Comparison of ENCODE assay signal across 15 mouse cellular contexts in genomic region chr5:123080041-123080440, GRCm38 (mm10). TPM values are rescaled to one million over a fixed set of nuclear protein-coding genes. Genes with fewer than 3 reads are reported as not detected.
DNase-seq lines count a peak whose midpoint lies in the region; ATAC-seq and TF ChIP-seq lines count a peak whose summit lies in the region.
"Had no signal": no experiment of that assay in that cellular context is flagged by ENCODE, and none has a peak within 500 bp of the region (broad histone marks: within the 10 kb centered on the region; RNA-seq: fewer than 3 reads in every experiment).

No protein-coding gene starts in this region.

- no peaks in the 10 kb centered on the region for H3K27me3 ChIP-seq in heart, adult 2 months (ENCODE audit: control insufficient read depth, insufficient read depth, low read length)
- no peaks in the 10 kb centered on the region for H3K27me3 ChIP-seq in heart, embryonic 10.5 days (ENCODE audit: insufficient read depth, poor library complexity, severe bottlenecking)
- no peaks in the 10 kb centered on the region for H3K27me3 ChIP-seq in megakaryocyte, embryonic 14.5 days (replicated peaks)
- H3K27me3 ChIP-seq in kidney, postnatal 0 days (ENCODE audit: insufficient read depth, low read length): no peaks in the 10 kb centered on the region
- H3K27me3 ChIP-seq: CH12.LX had no signal

- TF ChIP-seq CTCF in heart, adult 2 months (IDR thresholded peaks at IDR 0.05): no peak
- TF ChIP-seq CTCF in kidney, postnatal 0 days (IDR thresholded peaks at IDR 0.05; ENCODE audit: low read depth): no peak

- H3K27ac ChIP-seq in heart, adult 2 months: peak overlapping the region; percentile 34
- no peak overlapping the region for H3K27ac ChIP-seq in heart, embryonic 10.5 days
- peak overlapping the region; percentile 66; the same call in 1 of the 2 replicates for H3K27ac ChIP-seq in kidney, postnatal 0 days
- H3K27ac ChIP-seq: hindbrain, embryonic 13.5 days had no signal

- no peaks in the 10 kb centered on the region for H3K36me3 ChIP-seq in heart, adult 2 months (ENCODE audit: control insufficient read depth, insufficient read depth, low read length)
- H3K36me3 ChIP-seq in heart, embryonic 10.5 days: no peaks in the 10 kb centered on the region
- no peaks in the 10 kb centered on the region for H3K36me3 ChIP-seq in megakaryocyte, embryonic 14.5 days (replicated peaks; ENCODE audit: low read length)
- H3K36me3 ChIP-seq in kidney, postnatal 0 days (ENCODE audit: insufficient read depth, low read length): no peaks in the 10 kb centered on the region
- H3K36me3 ChIP-seq: hindbrain, embryonic 13.5 days had no signal

- ATAC-seq in megakaryocyte, adult 5-6 weeks (ENCODE audit: poor library complexity, severe bottlenecking): no peak
- no peak for ATAC-seq in kidney, postnatal 0 days (replicated peaks; ENCODE audit: low FRiP score, low read depth)

- intact Hi-C loops in heart, adult 2 months (cut with DNase I): no loop called here

- peak overlapping the region; percentile 23; the same call in 1 of the 2 replicates for H3K4me2 ChIP-seq in kidney, postnatal 0 days (ENCODE audit: low read length)
- H3K4me2 ChIP-seq: hindbrain, embryonic 13.5 days had no signal

- no peak overlapping the region for H3K4me3 ChIP-seq in heart, adult 2 months
- no peak overlapping the region for H3K4me3 ChIP-seq in heart, embryonic 10.5 days
- H3K4me3 ChIP-seq in megakaryocyte, embryonic 14.5 days (replicated peaks): peak overlapping the region; percentile 42
- no peak overlapping the region for H3K4me3 ChIP-seq in kidney, postnatal 0 days (replicated peaks; ENCODE audit: low read depth, low read length)
- H3K4me3 ChIP-seq: hindbrain, embryonic 13.5 days had no signal

- 38% methylated on average over 8 of the region's 8 CpGs for WGBS in heart, adult 2 months
- 57% methylated on average over 8 of the region's 8 CpGs for WGBS in heart, embryonic 10.5 days
- WGBS in kidney, postnatal 0 days: 13% methylated on average over 8 of the region's 8 CpGs

- no peak for TF ChIP-seq POLR2A in heart, adult 2 months (IDR thresholded peaks at IDR 0.05; ENCODE audit: insufficient read depth, low read depth, low read length)

- DNase-seq in heart, adult 2 months: no peak
- no peak for DNase-seq in heart, embryonic 10.5 days (ENCODE audit: low spot score)
- peak; percentile 87 for DNase-seq in kidney, postnatal 0 days (ENCODE audit: low spot score)
- DNase-seq in natural killer cell, adult 2 months (ENCODE audit: low spot score in 2 of 2): peak; percentile 39 to 51
- DNase-seq in spleen, adult 12 weeks (ENCODE audit: low spot score): no peak
- DNase-seq in ovary, postnatal 14 days (ENCODE audit: low spot score): no peak
- DNase-seq: cerebellum, adult 11-12 months; right cerebral cortex, postnatal 25 days; thymus, postnatal 36 days had no signal

- TF ChIP-seq EP300 in heart, adult 2 months (IDR thresholded peaks at IDR 0.05; ENCODE audit: insufficient read depth, low read depth, low read length): no peak

- peaks cover 3% of the 10 kb centered on the region for H3K79me2 ChIP-seq in heart, adult 2 months (replicated peaks; ENCODE audit: control insufficient read depth, insufficient read depth, low read length)

- peaks cover 14% of the 10 kb centered on the region for H3K4me1 ChIP-seq in heart, adult 2 months (ENCODE audit: control insufficient read depth, insufficient read depth, low read length)
- peaks cover 46% of the 10 kb centered on the region for H3K4me1 ChIP-seq in heart, embryonic 10.5 days
- H3K4me1 ChIP-seq in megakaryocyte, embryonic 14.5 days: peaks cover 57% of the 10 kb centered on the region
- H3K4me1 ChIP-seq in kidney, postnatal 0 days (replicated peaks; ENCODE audit: insufficient read depth, low read length): peaks cover 10% of the 10 kb centered on the region; the same call in 1 of the 2 replicates

- no peaks in the 10 kb centered on the region for H3K9me3 ChIP-seq in heart, embryonic 10.5 days
- peaks cover 3% of the 10 kb centered on the region; the same call in 1 of the 2 replicates for H3K9me3 ChIP-seq in megakaryocyte, embryonic 14.5 days
- H3K9me3 ChIP-seq in kidney, postnatal 0 days (replicated peaks; ENCODE audit: low read length): no peaks in the 10 kb centered on the region; the same call in 1 of the 2 replicates
- H3K9me3 ChIP-seq: hindbrain, embryonic 13.5 days had no signal

- no peak overlapping the region for H3K9ac ChIP-seq in heart, adult 2 months (ENCODE audit: low read depth, low read length)
- H3K9ac ChIP-seq in kidney, postnatal 0 days (ENCODE audit: low read depth, low read length): no peak overlapping the region
- H3K9ac ChIP-seq: hindbrain, embryonic 13.5 days had no signal

RNA-seq across cellular contexts. Expression of gene Tmem120b, which starts 11.8 kb away (rescaled TPM):
- 10 to 100 TPM in 1 of 2 experiments, 1 to 10 TPM in 1; 6.6 to 10.4 TPM for total RNA-seq in heart, adult 2 months (2021)
- 10.3 and 10.5 TPM in 2 replicates for polyA plus RNA-seq in heart, adult 2 months (2012; rRNA removed)
- 13.6 and 14.3 TPM in 2 replicates for polyA plus RNA-seq in heart, embryonic 10.5 days (2016; fragmentation: Nextera tagmentation; extraction: Ambion mirVana)
- polyA plus RNA-seq in megakaryocyte, embryonic 14.5 days (2012; ENCODE audit: insufficient read depth, low replicate concordance): 5.3 and 6.9 TPM in 2 replicates
- 0.87 and 2.5 TPM in 2 replicates for total RNA-seq in megakaryocyte, adult 5-6 weeks (2015)
- total RNA-seq in megakaryocyte, adult 5-6 weeks (2017): 0.29 and 1.3 TPM in 2 replicates
- polyA plus RNA-seq in kidney, postnatal 0 days (2015; fragmentation: Nextera tagmentation; extraction: Ambion mirVana): 12.5 and 12.6 TPM in 2 replicates

RNA-seq across cellular contexts. Expression of gene Morn3, which starts 33.2 kb away (rescaled TPM):
- not detected for total RNA-seq in heart, adult 2 months (2021)
- polyA plus RNA-seq in heart, adult 2 months (2012; rRNA removed): not detected in 2 replicates
- not detected in 2 replicates for polyA plus RNA-seq in heart, embryonic 10.5 days (2016; fragmentation: Nextera tagmentation; extraction: Ambion mirVana)
- polyA plus RNA-seq in megakaryocyte, embryonic 14.5 days (2012; ENCODE audit: insufficient read depth, low replicate concordance): not detected in 2 replicates
- total RNA-seq in megakaryocyte, adult 5-6 weeks (2015): not detected in 2 replicates
- total RNA-seq in megakaryocyte, adult 5-6 weeks (2017): not detected in 2 replicates
- polyA plus RNA-seq in kidney, postnatal 0 days (2015; fragmentation: Nextera tagmentation; extraction: Ambion mirVana): 0.46 TPM in 1 of 2 replicates, not detected in the other
- total RNA-seq: CH12.LX; left cerebral cortex, postnatal 36 days had no signal
- polyA plus RNA-seq: forebrain, embryonic 11.5 days had no signal

RNA-seq across cellular contexts. Expression of gene Rhof, which starts 52.5 kb away (rescaled TPM):
- total RNA-seq in heart, adult 2 months (2021): under 1 TPM; 0.64 to 0.70 TPM
- polyA plus RNA-seq in heart, adult 2 months (2012; rRNA removed): 1.6 and 2.3 TPM in 2 replicates
- polyA plus RNA-seq in heart, embryonic 10.5 days (2016; fragmentation: Nextera tagmentation; extraction: Ambion mirVana): 1.5 and 1.7 TPM in 2 replicates
- 21.3 and 61.2 TPM in 2 replicates for polyA plus RNA-seq in megakaryocyte, embryonic 14.5 days (2012; ENCODE audit: insufficient read depth, low replicate concordance)
- 5.4 and 7.6 TPM in 2 replicates for total RNA-seq in megakaryocyte, adult 5-6 weeks (2015)
- total RNA-seq in megakaryocyte, adult 5-6 weeks (2017): 6.4 and 6.5 TPM in 2 replicates
- 3.2 and 3.3 TPM in 2 replicates for polyA plus RNA-seq in kidney, postnatal 0 days (2015; fragmentation: Nextera tagmentation; extraction: Ambion mirVana)

Comparison
In these comparisons a context has a peak if more than half of its experiments do, and no peak if none do; other contexts are left out.
1. DNase-seq: peak in kidney, postnatal 0 days (single experiment) and natural killer cell, adult 2 months (2 of 2); none in heart, adult 2 months (0 of 2), heart, embryonic 10.5 days (single experiment), spleen, adult 12 weeks (single experiment) and ovary, postnatal 14 days (single experiment).